ENCODE assay signal across 8 mouse cellular contexts in the genomic region with DNA sequence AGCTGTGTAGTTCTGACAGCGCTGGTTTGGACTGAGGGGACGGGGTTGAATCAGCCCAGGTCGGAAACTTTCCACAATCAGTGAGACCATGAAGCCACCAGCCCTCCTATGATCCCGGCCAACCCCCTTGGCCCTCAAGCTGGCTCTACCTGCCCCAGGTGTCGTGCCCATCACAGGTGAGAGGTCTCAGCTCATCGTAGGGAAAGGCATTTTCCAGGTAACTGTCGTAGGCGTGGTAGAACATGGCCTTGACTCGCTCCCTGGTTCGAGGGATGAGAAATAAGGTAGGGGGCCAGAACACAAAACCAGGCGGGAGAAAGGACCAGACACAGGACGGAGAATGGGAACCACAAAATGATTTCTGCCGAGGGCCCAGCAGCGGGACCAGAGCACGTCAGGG. TPM values are rescaled to one million over a fixed set of nuclear protein-coding genes. Genes with fewer than 3 reads are reported as not detected.
DNase-seq lines count a peak whose midpoint lies in the region; ATAC-seq lines count a peak whose summit lies in the region.

No protein-coding gene starts in this region.

- WGBS in liver, embryonic 12.5 days (ENCODE audit: insufficient replicate concordance), result 5% methylated on average over 15 of the region's 15 CpGs

- peak overlapping the region; percentile 23 for H3K27ac ChIP-seq in liver, embryonic 12.5 days

- H3K9ac ChIP-seq in liver, embryonic 12.5 days, result peak overlapping the region; percentile 82

- peak overlapping the region; percentile 74 for H3K4me3 ChIP-seq in erythroblast, embryonic 14.5 days (replicated peaks)
- peak overlapping the region; percentile 81 for H3K4me3 ChIP-seq in liver, embryonic 12.5 days

- ATAC-seq in erythroblast, adult 5-6 weeks (replicated peaks; ENCODE audit: low FRiP score, poor library complexity, severe bottlenecking), result no peak
- ATAC-seq in liver, embryonic 12.5 days, result peak; percentile 11; the same call in 1 of the 2 replicates

- H3K36me3 ChIP-seq in erythroblast, embryonic 14.5 days (ENCODE audit: control insufficient read depth), result 0 out of 2 replicates have a peak, but pooled peaks cover 2% of the 10 kb centered on the region
- H3K36me3 ChIP-seq in liver, embryonic 12.5 days, result peaks cover 3% of the 10 kb centered on the region; the same call in 1 of the 2 replicates

- H3K9me3 ChIP-seq in erythroblast, embryonic 14.5 days (ENCODE audit: control insufficient read depth, low read length), result no peaks in the 10 kb centered on the region
- H3K9me3 ChIP-seq in liver, embryonic 12.5 days (replicated peaks), result no peaks in the 10 kb centered on the region

- H3K27me3 ChIP-seq in erythroblast, embryonic 14.5 days (ENCODE audit: control insufficient read depth), result no peaks in the 10 kb centered on the region
- H3K27me3 ChIP-seq in liver, embryonic 12.5 days (replicated peaks), result no peaks in the 10 kb centered on the region; the same call in 1 of the 2 replicates

- peak overlapping the region; percentile 90 for H3K4me2 ChIP-seq in liver, embryonic 12.5 days

- peak; percentile 6 for DNase-seq in thymus, postnatal 0 days (ENCODE audit: low spot score)
- DNase-seq in thymus, postnatal 10 days (ENCODE audit: low spot score in 2 of 2), result no peak
- DNase-seq in adrenal gland, adult (ENCODE audit: inconsistent age in 2 of 2, low spot score in 1 of 2), result no peak
- DNase-seq in cerebellum, postnatal 36 days, result no peak
- no peak for DNase-seq in urinary bladder, adult 18-20 months (ENCODE audit: low spot score in 2 of 2)

- peaks cover 23% of the 10 kb centered on the region for H3K4me1 ChIP-seq in erythroblast, embryonic 14.5 days (ENCODE audit: control insufficient read depth)
- peaks cover 22% of the 10 kb centered on the region for H3K4me1 ChIP-seq in liver, embryonic 12.5 days

RNA-seq across cellular contexts. Expression of gene Edem2, which starts 0.5 kb away (rescaled TPM):
- polyA plus RNA-seq in erythroblast, embryonic 14.5 days (2012), result 2.2 and 2.8 TPM in 2 replicates
- total RNA-seq in erythroblast, adult 5-6 weeks (2015; ENCODE audit: low replicate concordance), result 6.7 and 7.3 TPM in 2 replicates
- total RNA-seq in erythroblast, adult 5-6 weeks (2017; ENCODE audit: low replicate concordance), result 8.2 and 9.8 TPM in 2 replicates
- 49.2 and 50.8 TPM in 2 replicates for polyA plus RNA-seq in thymus, postnatal 0 days (2015; fragmentation: Nextera tagmentation; extraction: Ambion mirVana)
- 24.6 and 25.1 TPM in 2 replicates for polyA plus RNA-seq in liver, embryonic 12.5 days (2016; fragmentation: Nextera tagmentation; extraction: Ambion mirVana)

RNA-seq across cellular contexts. Expression of gene Gm17581, which starts 6.9 kb away (rescaled TPM):
- not detected in 2 replicates for polyA plus RNA-seq in erythroblast, embryonic 14.5 days (2012)
- total RNA-seq in erythroblast, adult 5-6 weeks (2015; ENCODE audit: low replicate concordance), result not detected in 2 replicates
- not detected in 2 replicates for total RNA-seq in erythroblast, adult 5-6 weeks (2017; ENCODE audit: low replicate concordance)
- polyA plus RNA-seq in thymus, postnatal 0 days (2015; fragmentation: Nextera tagmentation; extraction: Ambion mirVana), result not detected in 2 replicates
- polyA plus RNA-seq in liver, embryonic 12.5 days (2016; fragmentation: Nextera tagmentation; extraction: Ambion mirVana), result not detected in 2 replicates

RNA-seq across cellular contexts. Expression of gene Procr, which starts 22.2 kb away (rescaled TPM):
- 0.06 TPM in 1 of 2 replicates, not detected in the other for polyA plus RNA-seq in erythroblast, embryonic 14.5 days (2012)
- not detected in 2 replicates for total RNA-seq in erythroblast, adult 5-6 weeks (2015; ENCODE audit: low replicate concordance)
- 0.51 TPM in 1 of 2 replicates, not detected in the other for total RNA-seq in erythroblast, adult 5-6 weeks (2017; ENCODE audit: low replicate concordance)
- 3.3 and 4.4 TPM in 2 replicates for polyA plus RNA-seq in thymus, postnatal 0 days (2015; fragmentation: Nextera tagmentation; extraction: Ambion mirVana)
- polyA plus RNA-seq in liver, embryonic 12.5 days (2016; fragmentation: Nextera tagmentation; extraction: Ambion mirVana), result 1.2 and 1.5 TPM in 2 replicates

RNA-seq across cellular contexts. Expression of gene Trpc4ap, which starts 36.6 kb away (rescaled TPM):
- polyA plus RNA-seq in erythroblast, embryonic 14.5 days (2012), result 9.2 and 11.1 TPM in 2 replicates
- 41.2 and 41.7 TPM in 2 replicates for total RNA-seq in erythroblast, adult 5-6 weeks (2015; ENCODE audit: low replicate concordance)
- 42.1 and 59.8 TPM in 2 replicates for total RNA-seq in erythroblast, adult 5-6 weeks (2017; ENCODE audit: low replicate concordance)
- 191 and 217 TPM in 2 replicates for polyA plus RNA-seq in thymus, postnatal 0 days (2015; fragmentation: Nextera tagmentation; extraction: Ambion mirVana)
- polyA plus RNA-seq in liver, embryonic 12.5 days (2016; fragmentation: Nextera tagmentation; extraction: Ambion mirVana), result 78.5 and 80.9 TPM in 2 replicates

RNA-seq across cellular contexts. Expression of gene Mmp24, which starts 46.4 kb away (rescaled TPM):
- 0.01 TPM in 1 of 2 replicates, not detected in the other for polyA plus RNA-seq in erythroblast, embryonic 14.5 days (2012)
- total RNA-seq in erythroblast, adult 5-6 weeks (2015; ENCODE audit: low replicate concordance), result not detected in 2 replicates
- total RNA-seq in erythroblast, adult 5-6 weeks (2017; ENCODE audit: low replicate concordance), result not detected in 2 replicates
- polyA plus RNA-seq in thymus, postnatal 0 days (2015; fragmentation: Nextera tagmentation; extraction: Ambion mirVana), result 0.06 and 0.07 TPM in 2 replicates
- polyA plus RNA-seq in liver, embryonic 12.5 days (2016; fragmentation: Nextera tagmentation; extraction: Ambion mirVana), result 0.04 TPM in 1 of 2 replicates, not detected in the other
